Mouse (Mus musculus) CD4-positive helper T cell, adult 2 months (primary cell): ENCODE data around the gene Gm3460.
"Not testable (repeated sequence)": the region's sequence is repeated elsewhere in the genome, so short reads cannot be mapped to it uniquely, and the experiment has no call there.

Experiments
- DNase-seq: peaks from one replicate; pipeline ENCODE4 v3.0.0-alpha.2; 2012; ENCODE audit warnings: low read depth, missing footprints, low spot score

The Gm3460 gene

GRCm38 (mm10) chr14:6622318-6622717 lies at the start of gene Gm3460:
Gene Gm3460, minus strand, starts transcription at chr14:6622418.
- DNase-seq, result not testable (repeated sequence)

- DNase-seq, result not testable (repeated sequence)
Observed at GRCm38 (mm10) chr14:6606436-6606835, 15.8 kb downstream of the Gm3460 start.

DNA sequence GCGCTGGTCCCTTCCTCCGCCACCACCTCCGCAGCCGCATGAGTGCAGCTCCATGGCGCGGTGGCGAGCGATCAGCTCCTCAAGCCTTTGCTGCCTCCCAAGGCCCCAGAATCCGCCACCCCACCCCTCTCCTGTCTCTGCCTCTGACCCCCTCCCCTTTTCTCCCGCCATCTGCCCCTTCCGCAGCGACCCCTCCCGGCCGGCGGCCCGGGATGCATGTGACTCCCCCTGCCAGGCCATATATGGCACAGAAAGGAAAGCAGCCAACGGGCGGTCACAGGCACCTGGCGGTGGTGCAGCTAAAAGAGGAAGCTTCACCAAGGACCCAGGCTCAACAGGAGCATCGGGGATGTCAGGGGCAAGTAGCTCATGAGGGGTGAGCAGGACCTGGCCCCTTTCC lies 17.2 kb downstream of the Gm3460 start:
- not testable (repeated sequence) for DNase-seq

GRCm38 (mm10) chr14:6604551-6604950 lies 17.7 kb downstream of the Gm3460 start:
- DNase-seq, result not testable (repeated sequence)

DNA sequence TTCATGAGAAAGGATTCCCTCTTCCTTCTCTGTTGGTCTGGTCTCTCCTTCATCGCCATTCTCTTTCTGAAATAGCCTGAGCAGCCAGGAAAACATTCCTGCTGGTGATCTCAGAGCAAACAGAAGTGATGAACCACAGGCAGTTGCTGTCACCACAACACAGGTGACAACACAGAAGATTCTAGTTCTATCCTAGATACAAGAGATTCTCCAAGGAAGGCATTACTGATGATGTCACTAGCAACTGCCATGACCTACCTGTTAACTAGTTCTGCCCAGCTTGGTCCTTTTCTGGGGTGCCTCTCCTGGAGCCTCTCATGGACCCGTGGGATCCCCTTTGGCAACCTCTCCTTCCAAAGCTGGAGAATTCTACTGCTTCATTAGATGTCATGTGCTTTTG lies 31.7 kb downstream of the Gm3460 start, which contains the start of gene Gm3629:
Gm3629 (minus strand) TSS at position 101 of the 400 bp plus-strand sequence.
- not testable (repeated sequence) for DNase-seq
